Comparison of ENCODE assay signal across 15 mouse cellular contexts in genomic region chr4:89181656-89182055, GRCm38 (mm10).
"Had no signal": no experiment of that assay in that cellular context is flagged by ENCODE, and none has a peak within 500 bp of the region (broad histone marks: within the 10 kb centered on the region; RNA-seq: fewer than 3 reads in every experiment).

No protein-coding gene starts in this region.

- ATAC-seq: midbrain, embryonic 16.5 days had no signal

- H3K9me3 ChIP-seq: midbrain, embryonic 12.5 days; neural tube, embryonic 12.5 days; stomach, embryonic 15.5 days had no signal

- H3K9ac ChIP-seq: lung, embryonic 14.5 days; midbrain, embryonic 12.5 days; neural tube, embryonic 12.5 days; stomach, embryonic 15.5 days had no signal

- DNase-seq: lung, adult 18-20 months; lung, embryonic 14.5 days; lung, postnatal 10 days; lung, postnatal 4 days; midbrain, embryonic 14.5 days; right cerebral cortex, postnatal 14 days; thymus, adult 18-20 months; thymus, postnatal 14 days; thymus, postnatal 36 days had no signal

- H3K4me3 ChIP-seq: midbrain, embryonic 10.5 days; midbrain, embryonic 12.5 days; myocyte; neural tube, embryonic 12.5 days; stomach, embryonic 15.5 days had no signal

- H3K4me1 ChIP-seq: midbrain, embryonic 10.5 days; midbrain, embryonic 12.5 days; neural tube, embryonic 12.5 days; stomach, embryonic 15.5 days had no signal

- H3K27ac ChIP-seq: midbrain, embryonic 10.5 days; midbrain, embryonic 12.5 days; neural tube, embryonic 12.5 days; stomach, embryonic 15.5 days had no signal

- H3K27me3 ChIP-seq: midbrain, embryonic 12.5 days; neural tube, embryonic 12.5 days; stomach, embryonic 15.5 days had no signal

- H3K4me2 ChIP-seq: lung, embryonic 14.5 days; midbrain, embryonic 12.5 days; neural tube, embryonic 12.5 days; stomach, embryonic 15.5 days had no signal
